Mouse (Mus musculus) megakaryocyte, embryonic 14.5 days (primary cell): ENCODE data around the gene Gprc5b. TPM values are rescaled to one million over a fixed set of nuclear protein-coding genes. Genes with fewer than 3 reads are reported as not detected.

Experiments used
- H3K27me3 ChIP-seq: replicated peaks from 2 replicates; pipeline ENCODE3; 2012; ENCODE audit warnings: inconsistent platforms
- H3K36me3 ChIP-seq: replicated peaks from 2 replicates; pipeline ENCODE3; 2012; ENCODE audit warnings: low read length, inconsistent platforms, mixed read lengths
- H3K4me1 ChIP-seq: 2 replicates; pipeline ENCODE4 v1.6.1; 2012; ENCODE audit warnings: inconsistent platforms
- H3K4me3 ChIP-seq: replicated peaks from 2 replicates; pipeline ENCODE3; 2012; ENCODE audit warnings: moderate library complexity, mild to moderate bottlenecking, inconsistent platforms
- H3K9me3 ChIP-seq: 2 replicates; pipeline ENCODE4 v1.6.1; 2012; ENCODE audit warnings: inconsistent platforms
- FLI1 ChIP-seq: IDR thresholded peaks from 2 replicates; pipeline ENCODE4 v1.6.1; 2012; ENCODE audit warnings: low read length, inconsistent platforms, mixed read lengths
- GATA1 ChIP-seq: IDR thresholded peaks from 3 replicates; pipeline ENCODE4 v1.6.1; 2012; ENCODE audit warnings: mixed read lengths, low read length, inconsistent platforms, borderline replicate concordance
- polyA plus RNA-seq: library from polyadenylated mRNA; stranded (reverse); fragments of >175 nt; gene quantifications from 2 replicates; pipeline ENCODE4 v1.2.3, GENCODE M21; 2012; ENCODE audit warnings: low replicate concordance; ENCODE audit not compliant: insufficient read depth

Gprc5b gene
- polyA plus RNA-seq, 1 experiment, result 0.04 TPM

DNA sequence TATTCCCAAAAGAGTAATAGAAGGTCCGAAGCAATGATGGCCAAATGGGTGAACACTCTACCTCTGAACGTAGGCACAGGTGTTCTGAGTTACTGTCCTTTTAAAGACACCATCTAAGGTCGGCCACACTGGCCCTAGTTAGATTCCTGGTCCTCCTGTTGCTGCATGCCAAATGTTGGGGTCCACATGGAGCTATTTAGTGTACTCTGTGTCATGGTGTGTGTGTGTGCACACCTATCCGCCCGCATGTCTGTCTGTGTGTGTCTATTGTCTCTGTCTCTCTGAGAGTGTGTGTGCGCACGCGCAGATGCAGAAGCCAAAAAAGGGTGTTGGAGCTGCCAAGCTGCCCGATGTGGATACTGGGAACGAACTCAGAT lies 17.9 kb downstream of the Gprc5b start:
- TF ChIP-seq FLI1, result no peak
- TF ChIP-seq GATA1, result no peak
- H3K4me3 ChIP-seq, result no peak overlapping the region
- H3K27me3 ChIP-seq, result peaks cover 31% of the 10 kb centered on the region
- no peaks in the 10 kb centered on the region for H3K9me3 ChIP-seq
- H3K36me3 ChIP-seq, result no peaks in the 10 kb centered on the region
- H3K4me1 ChIP-seq, result peaks cover 3% of the 10 kb centered on the region; the same call in 1 of the 2 replicates

- Histone ChIP-seq H3K27me3 (peaks cover 27% of the 10 kb centered on the region), H3K4me1 (peaks cover 3% of the 10 kb centered on the region; the same call in 1 of the 2 replicates), H3K9me3 (no peaks in the 10 kb centered on the region), H3K36me3 (no peaks in the 10 kb centered on the region), H3K4me3 (no peak overlapping the region)
- TF ChIP-seq FLI1 (no peak), GATA1 (no peak)
These were observed 18.4 kb downstream of the Gprc5b start for GRCm38 (mm10) chr7:118976414-118977166.

- no peak for TF ChIP-seq GATA1
- TF ChIP-seq FLI1, result no peak
These were observed 19.2 kb downstream of the Gprc5b start for GRCm38 (mm10) chr7:118975837-118976236.

GRCm38 (mm10) chr7:118973377-118973776 lies 21.6 kb downstream of the Gprc5b start:
- Histone ChIP-seq H3K36me3 (no peaks in the 10 kb centered on the region), H3K4me1 (no peaks in the 10 kb centered on the region; the same call in 1 of the 2 replicates), H3K9me3 (no peaks in the 10 kb centered on the region), H3K4me3 (no peak overlapping the region), H3K27me3 (peaks cover 23% of the 10 kb centered on the region)
- no peak for TF ChIP-seq GATA1
- TF ChIP-seq FLI1, result no peak

More at GRCm38 (mm10) chr7:118975837-118976236, 19.2 kb downstream of the Gprc5b start:
- Histone ChIP-seq H3K4me1 (peaks cover 3% of the 10 kb centered on the region; the same call in 1 of the 2 replicates), H3K9me3 (no peaks in the 10 kb centered on the region), H3K36me3 (no peaks in the 10 kb centered on the region), H3K27me3 (peaks cover 26% of the 10 kb centered on the region), H3K4me3 (no peak overlapping the region)

DNA sequence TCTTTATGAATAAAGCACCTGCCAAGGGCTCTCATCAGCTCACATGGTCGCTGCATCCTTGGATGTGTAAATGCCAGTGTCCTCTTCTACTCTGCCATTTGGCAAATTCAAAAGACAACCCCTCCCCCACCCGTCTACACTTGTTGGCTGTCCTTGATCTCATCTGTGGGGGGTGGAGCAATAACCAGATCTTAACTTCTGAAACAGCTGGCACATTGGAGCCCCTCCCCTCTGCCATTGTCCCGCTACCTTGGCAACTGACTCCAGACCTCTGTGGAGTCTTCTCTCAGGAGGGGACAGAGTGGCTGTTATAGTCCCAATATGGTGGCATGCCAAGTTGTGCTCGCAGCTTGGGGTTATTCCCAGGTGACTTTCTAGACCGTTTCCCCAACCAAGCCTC lies 22.7 kb downstream of the Gprc5b start:
- TF ChIP-seq FLI1 (no peak), GATA1 (no peak)
- H3K27me3 ChIP-seq, result peaks cover 20% of the 10 kb centered on the region
- H3K36me3 ChIP-seq, result no peaks in the 10 kb centered on the region
- no peak overlapping the region for H3K4me3 ChIP-seq
- no peaks in the 10 kb centered on the region for H3K9me3 ChIP-seq
- no peaks in the 10 kb centered on the region; the same call in 1 of the 2 replicates for H3K4me1 ChIP-seq

GRCm38 (mm10) chr7:118971499-118971898 lies 23.5 kb downstream of the Gprc5b start:
- TF ChIP-seq FLI1 (no peak), GATA1 (no peak)
- H3K4me1 ChIP-seq, result no peaks in the 10 kb centered on the region; the same call in 1 of the 2 replicates
- no peak overlapping the region for H3K4me3 ChIP-seq
- no peaks in the 10 kb centered on the region for H3K36me3 ChIP-seq
- H3K9me3 ChIP-seq, result no peaks in the 10 kb centered on the region
- peaks cover 18% of the 10 kb centered on the region for H3K27me3 ChIP-seq

DNA sequence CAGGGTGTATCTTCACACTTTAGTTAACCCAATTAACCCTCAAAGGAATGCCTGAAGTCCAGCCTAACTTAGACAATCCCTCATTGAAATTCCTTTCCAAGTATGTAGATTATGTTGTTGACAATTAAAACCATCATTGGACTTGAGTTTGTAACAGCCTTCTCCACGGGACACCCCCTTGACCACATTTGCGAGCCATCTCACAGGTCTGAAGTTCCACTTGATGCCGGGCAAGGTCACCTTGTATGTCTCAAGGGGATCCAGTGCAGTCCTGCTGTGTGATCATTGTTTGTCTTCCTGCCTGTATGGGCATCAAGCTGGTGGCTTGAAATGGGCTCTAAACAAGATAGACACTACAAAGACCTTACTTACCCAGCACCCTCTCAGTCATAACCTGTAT lies 26.1 kb downstream of the Gprc5b start:
- no peaks in the 10 kb centered on the region for H3K9me3 ChIP-seq
- peaks cover 10% of the 10 kb centered on the region for H3K27me3 ChIP-seq
- no peaks in the 10 kb centered on the region for H3K4me1 ChIP-seq
- H3K4me3 ChIP-seq, result no peak overlapping the region
- H3K36me3 ChIP-seq, result no peaks in the 10 kb centered on the region
- TF ChIP-seq FLI1 (no peak), GATA1 (no peak)

- H3K4me1 ChIP-seq, result no peaks in the 10 kb centered on the region
- TF ChIP-seq GATA1, result no peak
- TF ChIP-seq FLI1, result no peak
- no peaks in the 10 kb centered on the region for H3K9me3 ChIP-seq
- H3K4me3 ChIP-seq, result no peak overlapping the region
- no peaks in the 10 kb centered on the region for H3K36me3 ChIP-seq
- peaks cover 16% of the 10 kb centered on the region for H3K27me3 ChIP-seq
These were observed 29.8 kb downstream of the Gprc5b start for GRCm38 (mm10) chr7:118965198-118965597.

- H3K36me3 ChIP-seq, result no peaks in the 10 kb centered on the region
- H3K27me3 ChIP-seq, result peaks cover 15% of the 10 kb centered on the region
- TF ChIP-seq FLI1 (no peak), GATA1 (no peak)
- H3K4me3 ChIP-seq, result no peak overlapping the region
- H3K9me3 ChIP-seq, result no peaks in the 10 kb centered on the region
- H3K4me1 ChIP-seq, result no peaks in the 10 kb centered on the region
These were observed 30.2 kb downstream of the Gprc5b start for GRCm38 (mm10) chr7:118964777-118965176.

GRCm38 (mm10) chr7:118959209-118959608 lies 35.8 kb downstream of the Gprc5b start:
- no peak for TF ChIP-seq GATA1
- Histone ChIP-seq H3K4me3 (no peak overlapping the region), H3K36me3 (no peaks in the 10 kb centered on the region), H3K9me3 (no peaks in the 10 kb centered on the region), H3K4me1 (no peaks in the 10 kb centered on the region), H3K27me3 (peaks cover 11% of the 10 kb centered on the region)
